Mouse (Mus musculus) Patski (cell line): ENCODE measurements around the gene Selenom. TPM values are rescaled to one million over a fixed set of nuclear protein-coding genes. Genes with fewer than 3 reads are reported as not detected.

Experiments
- ATAC-seq: fragments of 100-300 bp; one replicate; pipeline ENCODE4 v1.8.0; 2021
- CTCF ChIA-PET: fragments of 350-600 bp; sonication (Branson Sonifier 250); formaldehyde crosslinking; loops from one replicate; lab custom pipeline; 2022; ENCODE audit warnings: inconsistent platforms; lab: Charles Lee
- POLR2A ChIA-PET: fragments of 350-600 bp; sonication (Branson Sonifier 250); formaldehyde crosslinking; loops from one replicate; lab custom pipeline; 2022; ENCODE audit warnings: antibody characterized with exemption, inconsistent platforms; lab: Charles Lee
- DNase-seq: peaks from one replicate; pipeline ENCODE4 v3.0.0-alpha.2; 2011; ENCODE audit warnings: low read depth, low spot score
- H3K27me3 ChIP-seq: fragments of 371-371 bp; one replicate; pipeline ENCODE4 v1.5.1; 2021
- CTCF ChIP-seq: fragments of 100-300 bp; IDR thresholded peaks from one replicate; pipeline ENCODE4 v1.5.1; 2021
- in situ Hi-C: fragments of 300-500 bp; cut with MboI; formaldehyde crosslinking; loops from 3 replicates; pipeline ENCODE4 v1.11.1; 2018; ENCODE audit warnings: low pct_unique_long_range_greater_than_20kb, mixed read lengths
- polyA plus RNA-seq: library from polyadenylated mRNA; unstranded; gene quantifications from one replicate; pipeline ENCODE4 v1.2.3, GENCODE M21; 2021

The Selenom gene
- polyA plus RNA-seq, 1 experiment from 2014 or later, result 65.1 TPM

DNA sequence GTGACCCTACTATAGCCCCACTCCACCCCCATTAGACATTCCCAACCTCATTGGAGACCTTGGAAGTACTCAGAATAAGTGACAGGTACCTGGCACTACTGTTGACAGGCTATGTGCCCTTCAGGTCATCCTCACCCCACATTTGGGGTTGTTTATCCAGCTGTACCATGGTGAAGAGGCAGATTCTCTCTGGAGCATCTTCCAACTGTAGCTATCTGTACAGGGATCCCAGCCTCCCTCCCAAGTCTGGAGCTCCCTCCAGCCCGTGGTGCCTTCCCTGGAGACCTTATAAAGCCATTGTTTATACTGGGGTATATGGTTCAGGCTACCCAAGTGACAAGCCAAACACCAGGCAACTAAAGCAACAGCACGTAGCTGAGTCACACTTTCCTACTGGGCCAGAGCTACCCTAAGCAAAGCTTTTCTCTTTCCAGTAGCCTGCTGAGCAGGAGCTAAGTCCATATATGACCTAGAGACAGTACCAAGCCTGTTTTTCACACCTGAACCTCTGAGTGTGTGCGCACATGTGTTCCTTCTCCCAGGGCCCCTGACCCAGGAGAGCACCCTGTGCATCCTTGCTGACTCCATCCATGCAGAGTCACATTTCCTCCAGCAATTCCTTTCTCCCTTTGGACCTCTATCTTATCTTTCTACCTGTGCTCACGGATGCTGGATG lies 4.7 kb downstream of the Selenom start:
- H3K27me3 ChIP-seq, result no peaks in the 10 kb centered on the region
- TF ChIP-seq CTCF, result no peak
- CTCF ChIA-PET, result interaction anchor here (0.7 to 14.0 kb wide), 5 partner anchors 11 to 82 kb away, joined by 3 to 154 read pairs (median 3); no protein-coding TSS in a partner anchor
- POLR2A ChIA-PET, result interaction anchor here (1.4 to 2.8 kb wide), 2 partner anchors 8 to 67 kb away, joined by 3 to 9 read pairs; partner anchors contain the start of gene Rnf185
- DNase-seq (no peak), ATAC-seq (no peak)
- in situ Hi-C loops, result no loop called here

DNA sequence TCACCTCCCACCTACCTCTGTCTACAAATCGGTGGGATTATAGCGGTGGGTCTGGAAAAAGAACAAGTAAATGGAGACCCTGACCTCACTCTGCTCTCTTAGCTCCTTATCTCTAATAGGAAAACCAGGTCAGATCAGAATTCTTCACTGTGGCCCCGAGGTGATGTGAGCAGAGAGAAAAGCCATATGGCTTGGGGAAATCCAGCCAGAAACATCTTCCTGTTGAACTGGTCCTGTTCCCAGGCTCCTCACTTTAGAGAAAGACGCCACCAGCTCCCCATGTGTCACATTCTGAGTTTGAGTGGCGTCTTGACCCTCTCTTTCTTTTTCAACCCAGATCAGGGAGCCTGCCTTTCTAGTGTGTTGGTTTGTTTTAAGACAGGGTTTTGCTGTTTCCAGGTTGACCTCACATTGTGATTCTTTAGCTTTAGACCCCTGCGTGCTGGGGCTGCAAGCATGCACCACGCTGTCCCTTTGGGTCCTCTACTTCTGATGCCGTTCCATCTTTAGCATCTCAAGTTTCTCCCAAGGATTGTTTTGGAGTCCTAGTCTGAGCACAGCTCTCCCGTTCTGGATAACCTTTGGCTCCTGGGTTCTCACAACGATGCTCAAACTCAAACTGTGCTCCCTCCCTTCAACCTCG lies 5.4 kb downstream of the Selenom start:
- ATAC-seq (no peak), DNase-seq (no peak)
- CTCF ChIA-PET, result interaction anchor here (0.7 to 14.0 kb wide), 4 partner anchors 12 to 82 kb away, joined by 3 to 154 read pairs (median 3); no protein-coding TSS in a partner anchor
- TF ChIP-seq CTCF, result no peak
- POLR2A ChIA-PET, result interaction anchor here (0.6 to 1.4 kb wide), 3 partner anchors 8 to 68 kb away, joined by 3 read pairs; partner anchors contain the start of gene Rnf185
- in situ Hi-C loops, result no loop called here
- H3K27me3 ChIP-seq, result no peaks in the 10 kb centered on the region

DNA sequence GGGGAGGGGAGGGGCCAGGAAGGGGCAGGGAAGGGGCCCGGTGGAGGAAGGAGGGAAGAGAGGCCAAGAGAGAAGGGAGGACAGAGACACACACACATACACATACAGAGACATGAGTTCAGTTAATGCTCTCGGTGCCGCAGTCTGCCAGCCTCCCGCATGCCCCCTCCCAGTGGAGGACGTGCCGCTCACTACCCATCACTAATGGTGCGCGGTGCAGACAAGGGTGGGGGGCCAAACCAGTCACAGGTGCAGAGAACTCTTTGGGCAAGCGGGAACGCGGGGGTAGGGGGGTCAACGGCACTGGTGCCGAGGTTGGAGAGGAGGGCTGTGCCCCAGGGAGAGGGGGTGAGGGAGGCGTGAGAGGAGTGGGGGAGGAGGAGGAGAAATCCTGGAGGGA lies 6.4 kb downstream of the Selenom start:
- ChIA-PET CTCF (no interaction called here), POLR2A (no interaction called here)
- ATAC-seq, result no peak
- in situ Hi-C loops, result no loop called here
- TF ChIP-seq CTCF, result no peak
- no peak for DNase-seq
- no peaks in the 10 kb centered on the region for H3K27me3 ChIP-seq

DNA sequence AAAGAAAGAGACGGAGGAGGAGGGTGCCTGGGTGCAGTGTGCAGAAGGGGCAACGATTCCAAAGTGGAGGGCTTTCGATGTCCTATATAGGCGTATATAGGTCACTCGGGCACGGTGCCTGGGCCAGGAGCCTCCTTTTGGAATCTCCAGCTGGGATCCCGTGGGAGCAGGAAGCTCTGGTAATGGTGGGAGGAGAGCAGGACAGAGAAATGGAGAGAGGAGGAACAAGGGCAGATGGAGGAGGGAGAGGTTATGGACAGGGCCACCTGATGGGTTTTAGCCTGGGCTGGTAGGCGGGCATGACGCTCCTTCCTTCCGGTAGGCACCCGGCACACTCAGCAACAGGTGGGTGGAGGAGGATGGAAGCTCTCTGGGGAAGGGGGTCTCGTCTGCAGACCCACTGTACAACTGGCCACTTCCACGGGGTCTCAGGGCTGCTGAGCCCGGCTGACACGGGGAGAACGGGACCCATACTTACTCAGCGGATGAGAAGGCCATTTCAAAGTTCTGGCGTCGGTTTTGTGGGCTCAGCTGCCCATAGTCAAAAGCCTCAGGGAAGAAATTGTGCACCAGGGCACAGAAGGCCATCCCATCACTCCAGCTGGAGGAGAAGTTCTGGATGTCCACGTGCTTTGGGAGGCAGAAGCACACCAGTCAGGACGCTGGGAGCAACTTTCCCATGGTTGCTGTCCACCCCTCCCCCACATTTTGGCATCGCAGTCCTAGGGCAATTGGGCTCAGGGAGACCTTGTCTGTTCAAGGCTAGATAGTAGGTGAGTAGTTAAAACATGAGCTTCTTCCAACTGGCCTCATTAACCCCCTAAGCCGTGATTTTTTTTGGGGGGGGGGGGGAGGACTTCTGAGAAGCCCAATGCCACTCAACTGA lies 7.1 kb downstream of the Selenom start:
- ATAC-seq (no peak), DNase-seq (no peak)
- ChIA-PET POLR2A (interaction anchor here (0.7 kb wide), 1 partner anchor 51 kb away, joined by 5 read pairs; no protein-coding TSS in a partner anchor), CTCF (interaction anchor here (2.5 kb wide), 1 partner anchor 13 kb away, joined by 11 read pairs; no protein-coding TSS in a partner anchor)
- no peak for TF ChIP-seq CTCF
- no peaks in the 10 kb centered on the region for H3K27me3 ChIP-seq
- in situ Hi-C loops, result no loop called here

DNA sequence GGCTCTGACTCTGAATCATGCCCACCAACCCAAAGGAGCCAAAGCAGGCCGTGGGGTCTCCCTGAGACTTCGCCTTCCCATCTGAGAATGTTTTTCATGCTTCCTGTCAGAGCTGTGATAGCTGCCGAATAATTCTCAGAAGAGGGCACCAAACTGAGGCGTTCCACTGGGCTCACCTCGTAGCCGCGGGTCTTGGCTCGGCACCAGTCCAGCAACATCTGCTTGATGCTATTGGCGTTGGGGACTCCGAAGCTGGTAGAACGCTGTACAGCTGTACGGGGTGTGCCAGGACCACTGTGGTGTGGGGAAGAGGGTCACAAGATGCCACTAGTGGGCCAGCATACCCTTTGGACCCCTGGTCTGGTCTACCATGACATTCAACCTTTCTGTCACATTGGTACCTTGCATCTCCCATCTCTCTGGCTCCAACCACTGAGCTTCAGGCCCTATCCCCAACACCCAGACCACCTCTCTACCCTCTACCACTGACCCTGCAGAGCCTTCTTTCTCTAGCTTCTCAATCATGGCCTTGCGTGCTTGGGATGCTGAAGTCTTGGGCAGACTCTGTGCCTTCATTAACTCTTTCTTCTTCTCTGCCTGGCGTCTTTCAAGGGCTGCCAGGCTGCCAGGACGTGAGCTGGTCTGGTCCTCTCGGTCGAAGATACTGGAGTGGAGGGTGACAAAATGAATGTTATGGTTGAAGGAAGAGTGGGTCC lies 8.0 kb downstream of the Selenom start:
- ATAC-seq (no peak), DNase-seq (no peak)
- TF ChIP-seq CTCF, result no peak
- no peaks in the 10 kb centered on the region for H3K27me3 ChIP-seq
- CTCF ChIA-PET, result interaction anchor here (1.2 to 2.5 kb wide), 4 partner anchors 8 to 48 kb away, joined by 3 to 11 read pairs (median 4); partner anchors contain the start of gene Selenom
- POLR2A ChIA-PET, result interaction anchor here (0.7 kb wide), 1 partner anchor 51 kb away, joined by 5 read pairs; no protein-coding TSS in a partner anchor
- in situ Hi-C loops, result no loop called here

DNA sequence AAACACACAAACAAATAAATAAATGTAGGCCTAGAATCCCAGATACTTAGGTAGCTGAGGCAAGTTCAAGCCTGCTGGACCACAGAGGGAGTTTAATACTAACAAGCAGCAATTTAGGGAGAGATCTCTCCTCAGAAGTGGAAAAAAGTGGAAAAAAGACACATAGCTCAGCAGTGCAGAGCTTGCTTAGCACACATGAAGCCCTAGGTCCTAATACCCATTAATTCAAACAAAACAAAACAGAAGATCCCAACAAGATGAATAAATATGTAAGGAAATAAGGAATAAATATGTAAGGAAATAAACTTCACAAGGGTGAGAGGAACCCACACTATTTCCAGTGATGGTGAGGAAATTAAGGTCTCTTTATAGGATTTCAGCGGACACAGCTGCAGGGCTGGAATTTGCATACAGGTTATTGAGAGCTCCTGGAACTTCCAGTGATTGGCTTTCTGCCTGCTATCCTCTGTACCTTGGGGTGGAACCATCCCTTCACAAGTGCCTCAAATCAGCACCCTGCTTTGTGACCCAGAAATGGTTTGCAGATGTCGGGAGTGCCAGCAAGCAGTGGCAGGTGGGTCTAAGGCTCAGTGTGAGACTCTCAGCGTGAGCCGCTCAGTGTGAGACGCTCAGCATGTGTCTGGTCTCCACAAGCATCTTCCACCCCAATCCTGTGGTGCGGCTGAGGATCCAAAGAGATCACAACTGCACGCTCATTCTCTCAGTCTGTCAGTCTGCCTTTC lies 9.5 kb downstream of the Selenom start:
- TF ChIP-seq CTCF, result no peak
- in situ Hi-C loops, result no loop called here
- no peaks in the 10 kb centered on the region for H3K27me3 ChIP-seq
- ATAC-seq (no peak), DNase-seq (no peak)
- ChIA-PET POLR2A (no interaction called here), CTCF (interaction anchor here (1.3 to 2.5 kb wide), 2 partner anchors 10 to 11 kb away, joined by 6 to 11 read pairs; partner anchors contain the start of gene Selenom)

DNA sequence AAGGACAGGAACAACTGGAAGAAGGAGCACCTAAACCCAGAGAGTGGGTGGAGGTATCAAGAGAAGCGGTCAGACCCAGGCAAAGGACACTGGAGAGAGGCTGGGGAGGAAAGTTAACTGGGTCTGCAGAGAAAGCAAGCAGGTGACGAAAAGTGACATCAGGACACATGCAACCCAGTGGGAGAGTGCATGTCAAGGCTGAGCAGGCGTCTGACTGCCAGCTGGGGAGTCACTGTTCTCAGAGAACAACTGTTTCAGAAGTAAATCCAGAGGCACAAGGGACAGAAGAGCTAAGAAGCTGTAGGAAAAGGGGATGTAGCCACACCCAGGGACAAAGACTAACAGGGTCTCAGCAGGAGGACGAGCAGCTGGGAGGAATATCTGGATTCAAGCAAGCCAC lies 11.1 kb downstream of the Selenom start:
- H3K27me3 ChIP-seq, result no peaks in the 10 kb centered on the region
- POLR2A ChIA-PET, result interaction anchor here (1.5 to 2.3 kb wide), 2 partner anchors 11 kb away, joined by 3 to 9 read pairs; partner anchors contain the start of gene Selenom
- CTCF ChIA-PET, result interaction anchor here (1.6 to 2.6 kb wide), 2 partner anchors 10 to 11 kb away, joined by 6 to 13 read pairs; partner anchors contain the start of gene Selenom
- in situ Hi-C loops, result loop anchor here (5.0 kb wide), 1 partner anchor 152 kb away; no protein-coding TSS in a partner anchor
- DNase-seq (no peak), ATAC-seq (no peak)
- no peak for TF ChIP-seq CTCF

DNA sequence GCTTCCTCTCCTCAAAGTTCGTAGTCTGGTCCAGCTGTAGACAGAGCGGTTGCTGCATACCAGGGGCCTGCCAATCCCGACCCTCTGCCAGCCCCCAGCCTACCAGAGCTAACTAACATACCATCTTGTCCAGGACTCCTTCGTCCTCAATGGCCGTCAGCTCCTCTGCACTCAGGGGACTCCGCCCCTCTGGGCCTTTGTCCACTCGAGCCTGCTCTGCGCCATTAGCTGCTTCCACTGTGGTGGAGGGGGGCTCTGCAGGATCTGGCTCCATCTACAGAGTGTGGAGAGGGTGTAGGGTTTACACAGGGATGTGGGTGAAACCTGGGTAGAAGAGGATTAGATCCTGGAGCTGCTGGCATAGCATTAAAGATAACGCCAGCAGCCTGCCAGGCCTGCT lies 11.7 kb downstream of the Selenom start:
- in situ Hi-C loops, result loop anchor here (5.0 kb wide), 1 partner anchor 151 kb away; no protein-coding TSS in a partner anchor
- DNase-seq, result no peak
- H3K27me3 ChIP-seq, result no peaks in the 10 kb centered on the region
- TF ChIP-seq CTCF, result no peak
- ChIA-PET POLR2A (interaction anchor here (1.5 to 2.3 kb wide), 2 partner anchors 10 to 11 kb away, joined by 3 to 9 read pairs; partner anchors contain the start of gene Selenom), CTCF (interaction anchor here (1.6 to 2.6 kb wide), 2 partner anchors 9 to 12 kb away, joined by 6 to 13 read pairs; partner anchors contain the start of gene Selenom)
- ATAC-seq, result no peak
